Mouse (Mus musculus) gastrocnemius, postnatal 4 days (tissue): ENCODE results near the gene Gm6217. TPM values are rescaled to one million over a fixed set of nuclear protein-coding genes. Genes with fewer than 3 reads are reported as not detected.

Source experiments
- total RNA-seq, 2 experiments: library from RNA; stranded (reverse); gene quantifications; 2 replicates each; pipeline ENCODE4 v1.2.3; 2021

The Gm6217 gene
- total RNA-seq, 2 experiments from 2014 or later = not detected

Other genes with a start within 250 kb of the Gm6217 start
- 100 to 1,000 TPM; 146 to 158 TPM for gene Mff, start 206.5 kb downstream of the Gm6217 start, total RNA-seq
- gene Tm4sf20, start 162.9 kb downstream of the Gm6217 start, total RNA-seq = not detected
- gene Gm47791, start 160.2 kb downstream of the Gm6217 start, total RNA-seq = not detected
- gene Agfg1, start 91.9 kb downstream of the Gm6217 start, total RNA-seq = 10 to 100 TPM; 37.1 to 41.4 TPM
- not detected for gene A030005L19Rik, start 18.1 kb downstream of the Gm6217 start, total RNA-seq
- gene A030014E15Rik, start 6.5 kb downstream of the Gm6217 start, total RNA-seq = not detected
- not detected for gene A030003K21Rik, start 12.0 kb upstream of the Gm6217 start, total RNA-seq
- gene Gm7544, start 24.6 kb upstream of the Gm6217 start, total RNA-seq = not detected
- not detected for gene Gm47955, start 28.9 kb upstream of the Gm6217 start, total RNA-seq
- gene Gm47959, start 69.1 kb upstream of the Gm6217 start, total RNA-seq = not detected
- under 1 TPM; 0.25 to 0.26 TPM for gene Slc19a3, start 107.0 kb upstream of the Gm6217 start, total RNA-seq
- not detected for gene Krtap28-10, start 111.1 kb upstream of the Gm6217 start, total RNA-seq
- not detected for gene Gm47969, start 113.5 kb upstream of the Gm6217 start, total RNA-seq
- gene A030005K14Rik, start 128.0 kb upstream of the Gm6217 start, total RNA-seq = not detected
- gene Krtap28-13, start 129.5 kb upstream of the Gm6217 start, total RNA-seq = not detected
- gene Ccl20, start 185.4 kb upstream of the Gm6217 start, total RNA-seq = not detected
- gene Daw1, start 228.4 kb upstream of the Gm6217 start, total RNA-seq = not detected